Mouse (Mus musculus) cerebellum, adult 2 months (tissue): ENCODE data around the gene Ltbr. TPM values are rescaled to one million over a fixed set of nuclear protein-coding genes. Genes with fewer than 3 reads are reported as not detected.

Experiments
- DNase-seq, 2 experiments: peaks; one replicate each; pipeline ENCODE4 v3.0.0; 2021
- H3K27ac ChIP-seq: fragments of 200-500 bp; 2 replicates; pipeline ENCODE4 v1.5.1; 2012; ENCODE audit warnings: low read length, control low read depth, inconsistent platforms; ENCODE audit not compliant: insufficient read depth
- H3K27me3 ChIP-seq: fragments of 200-500 bp; 2 replicates; pipeline ENCODE4 v1.6.1; 2012; ENCODE audit warnings: inconsistent platforms, mild to moderate bottlenecking, low read length, moderate library complexity; ENCODE audit not compliant: control insufficient read depth, insufficient read depth
- H3K4me1 ChIP-seq: fragments of 200-500 bp; 2 replicates; pipeline ENCODE4 v1.6.1; 2011; ENCODE audit warnings: low read length; ENCODE audit not compliant: control insufficient read depth, insufficient read depth
- H3K4me3 ChIP-seq: fragments of 200-500 bp; replicated peaks from 2 replicates; pipeline ENCODE3; 2011; ENCODE audit warnings: mild to moderate bottlenecking, low read depth, low read length, control low read depth; ENCODE audit not compliant: insufficient read depth
- CTCF ChIP-seq: fragments of 200-500 bp; IDR thresholded peaks from 2 replicates; pipeline ENCODE4 v1.5.1; 2011; ENCODE audit warnings: low read depth, mild to moderate bottlenecking, control low read depth, low read length, moderate library complexity, borderline replicate concordance; ENCODE audit not compliant: insufficient read depth
- POLR2A ChIP-seq: fragments of 200-500 bp; IDR thresholded peaks from 2 replicates; pipeline ENCODE4 v1.6.1; 2011; ENCODE audit warnings: low read length, control low read depth, borderline replicate concordance; ENCODE audit not compliant: insufficient read depth
- WGBS: fragments of 180-500 bp; shearing (Covaris S2); methylation state at CpG from one replicate; pipeline ENCODE4 v1.1.7; 2018; 5-methylcytosine and 5-hydroxymethylcytosine counted together
- polyA plus RNA-seq: library from polyadenylated mRNA; depleted of rRNA; stranded (reverse); fragments of >200 nt; gene quantifications from 2 replicates; pipeline ENCODE4 v1.2.3, GENCODE M21; 2012

Gene Ltbr
- polyA plus RNA-seq, 1 experiment = 12.5 TPM

DNA sequence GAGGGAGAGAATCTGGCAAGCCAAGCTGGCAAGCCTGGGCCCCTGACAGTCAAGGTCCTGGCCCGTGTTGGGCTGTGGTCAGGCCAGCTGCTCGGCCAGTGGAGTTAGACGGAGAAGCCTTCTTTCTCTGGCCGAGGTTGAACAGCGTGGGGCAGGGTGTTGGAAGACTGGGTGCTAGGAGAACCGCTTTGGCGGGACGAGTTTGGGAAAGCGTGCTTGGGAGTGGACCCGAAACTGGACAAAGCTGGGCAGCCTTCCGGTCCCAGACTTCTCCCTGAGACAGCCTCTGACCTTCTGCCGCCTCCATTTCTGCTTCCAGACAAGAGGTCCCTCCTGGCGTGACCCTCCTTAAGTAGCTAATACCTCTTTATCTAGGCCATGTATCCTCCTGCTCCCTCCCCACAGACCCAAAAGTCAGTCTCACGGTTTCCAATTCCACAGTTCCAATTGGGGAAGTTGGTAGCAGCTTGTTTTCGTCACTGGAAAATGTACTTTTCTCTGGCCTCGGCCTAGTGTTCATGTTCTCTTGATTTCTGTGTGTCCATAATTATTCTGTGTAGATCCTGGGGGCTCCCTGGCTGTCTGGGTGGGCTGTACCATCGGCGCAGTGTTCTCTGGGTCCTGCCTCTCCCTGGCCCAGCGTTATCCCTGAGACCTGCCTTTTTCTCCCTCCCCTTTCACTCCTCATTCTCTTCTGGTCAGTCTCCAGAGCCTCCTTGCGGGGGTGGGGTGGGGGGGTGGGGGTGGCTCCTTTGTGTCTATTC, 36.7 kb upstream of the Ltbr start:
- DNase-seq = no peak
- no peak overlapping the region for H3K27ac ChIP-seq
- no peak overlapping the region for H3K4me3 ChIP-seq
- H3K4me1 ChIP-seq = peaks cover 7% of the 10 kb centered on the region
- TF ChIP-seq POLR2A = no peak
- no peak for TF ChIP-seq CTCF
- 45% methylated on average over 20 of the region's 20 CpGs for WGBS
- no peaks in the 10 kb centered on the region; the same call in 1 of the 2 replicates for H3K27me3 ChIP-seq

DNA sequence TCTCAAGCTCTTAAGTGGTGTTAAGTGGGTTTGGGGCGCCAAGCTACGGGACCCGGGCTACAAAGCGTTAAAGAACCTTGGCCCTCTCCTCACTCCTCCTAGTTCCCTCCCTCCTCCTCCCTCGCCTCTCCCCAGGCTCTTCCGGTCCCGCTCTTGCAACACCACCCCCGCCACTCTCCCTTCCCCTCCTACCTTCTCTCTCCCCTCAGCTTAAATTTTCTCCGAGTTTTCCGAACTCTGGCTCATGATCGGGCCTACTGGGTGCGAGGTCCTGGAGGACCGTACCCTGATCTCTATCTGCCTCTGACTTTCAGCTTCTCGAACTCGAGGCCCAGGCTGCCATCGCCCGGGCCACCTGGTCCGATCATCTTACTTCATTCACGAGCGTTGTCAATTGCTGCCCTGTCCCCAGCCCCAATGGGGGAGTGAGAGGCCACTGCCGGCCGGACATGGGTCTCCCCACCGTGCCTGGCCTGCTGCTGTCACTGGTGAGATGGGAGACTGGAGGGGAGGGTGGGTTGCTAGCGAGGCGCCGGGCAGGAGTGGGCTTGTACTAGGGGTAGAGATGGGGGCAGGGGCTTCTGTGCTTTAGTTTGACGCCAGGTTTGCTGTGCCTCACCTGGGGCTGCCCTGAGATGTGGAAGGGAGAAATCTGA, 36.0 kb upstream of the Ltbr start:
- 5% methylated on average over 27 of the region's 27 CpGs for WGBS
- no peak for DNase-seq
- no peak for TF ChIP-seq POLR2A
- TF ChIP-seq CTCF = no peak
- Histone ChIP-seq H3K27ac (no peak overlapping the region), H3K4me1 (peaks cover under 1% of the 10 kb centered on the region; the same call in 1 of the 2 replicates), H3K4me3 (peak overlapping the region; percentile 15), H3K27me3 (no peaks in the 10 kb centered on the region; the same call in 1 of the 2 replicates)

DNA sequence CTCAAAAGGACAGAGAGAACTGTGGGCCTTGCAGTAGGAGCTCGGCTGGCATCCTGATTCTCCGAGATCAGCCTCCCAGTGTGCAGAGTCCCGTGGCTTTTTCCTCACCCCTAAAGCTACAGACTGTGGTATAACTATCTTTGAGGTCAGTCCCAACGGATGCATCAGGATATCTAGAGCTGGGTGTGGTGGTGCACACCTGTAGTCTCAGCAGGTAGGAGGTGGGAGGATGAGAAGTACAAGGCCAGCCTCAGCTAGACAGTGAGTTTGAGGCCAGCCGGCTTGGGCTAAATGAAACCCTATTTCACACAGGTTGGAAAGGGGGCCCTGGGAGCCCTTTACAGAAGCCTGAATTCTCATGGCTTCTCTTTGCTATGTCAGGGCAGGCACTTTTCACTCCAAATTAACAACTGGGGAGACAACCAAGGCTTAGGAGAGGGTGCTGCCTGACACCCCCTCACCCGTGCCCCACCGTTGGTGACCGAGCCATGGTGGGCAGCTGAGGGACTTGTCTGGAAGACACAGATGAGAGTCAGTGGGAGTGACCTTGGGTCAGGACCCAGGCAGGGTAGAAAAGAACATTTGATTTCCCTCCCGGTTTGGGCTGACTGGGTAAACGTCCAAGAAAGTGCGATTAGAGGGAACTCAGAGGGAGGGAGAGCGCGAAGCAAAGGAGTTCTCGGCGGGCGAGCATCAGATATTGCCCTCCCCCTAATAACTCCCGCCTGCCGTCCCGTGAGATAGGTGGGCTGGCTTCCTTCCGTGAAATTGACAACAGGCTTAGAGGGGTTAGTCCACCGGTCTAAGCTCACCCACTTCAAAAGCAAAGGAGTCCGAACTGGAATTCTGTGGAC, 35.3 kb upstream of the Ltbr start, which contains the start of gene Tnfrsf1a:
Tnfrsf1a (plus strand) TSS at position 642 of the 854 bp plus-strand sequence.
- no peaks in the 10 kb centered on the region for H3K4me1 ChIP-seq
- no peak for DNase-seq
- H3K27me3 ChIP-seq = no peaks in the 10 kb centered on the region; the same call in 1 of the 2 replicates
- no peak for TF ChIP-seq POLR2A
- no peak for TF ChIP-seq CTCF
- H3K27ac ChIP-seq = no peak within 1 kb of the TSS
- peak within 1 kb of the TSS; percentile 15 for H3K4me3 ChIP-seq
- 19% methylated on average over 22 of the region's 22 CpGs for WGBS

DNA sequence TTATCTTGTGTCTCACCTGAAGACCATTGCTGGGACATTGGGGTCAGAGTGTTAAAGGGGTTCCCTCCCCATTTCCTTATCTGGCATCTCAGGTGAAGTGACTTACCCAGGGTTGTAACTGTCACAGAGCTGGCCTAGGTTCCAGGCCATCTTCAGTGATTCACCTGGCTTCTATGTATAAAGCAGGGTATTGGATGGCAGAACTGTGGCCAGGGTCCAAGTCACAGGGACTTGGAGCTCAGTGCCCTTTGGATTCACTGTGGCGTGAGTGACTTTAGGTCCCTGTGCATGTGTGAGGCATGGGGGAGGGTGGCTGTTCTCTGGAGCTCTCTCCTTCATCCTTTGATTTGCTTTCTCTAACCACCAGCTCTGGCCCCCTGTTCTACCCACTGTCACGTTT, 32.3 kb upstream of the Ltbr start:
- Histone ChIP-seq H3K27me3 (no peaks in the 10 kb centered on the region; the same call in 1 of the 2 replicates), H3K4me1 (no peaks in the 10 kb centered on the region), H3K4me3 (no peak overlapping the region), H3K27ac (no peak overlapping the region)
- no peak for DNase-seq
- TF ChIP-seq CTCF (no peak), POLR2A (no peak)
- 74% methylated on average over 2 of the region's 2 CpGs for WGBS

DNA sequence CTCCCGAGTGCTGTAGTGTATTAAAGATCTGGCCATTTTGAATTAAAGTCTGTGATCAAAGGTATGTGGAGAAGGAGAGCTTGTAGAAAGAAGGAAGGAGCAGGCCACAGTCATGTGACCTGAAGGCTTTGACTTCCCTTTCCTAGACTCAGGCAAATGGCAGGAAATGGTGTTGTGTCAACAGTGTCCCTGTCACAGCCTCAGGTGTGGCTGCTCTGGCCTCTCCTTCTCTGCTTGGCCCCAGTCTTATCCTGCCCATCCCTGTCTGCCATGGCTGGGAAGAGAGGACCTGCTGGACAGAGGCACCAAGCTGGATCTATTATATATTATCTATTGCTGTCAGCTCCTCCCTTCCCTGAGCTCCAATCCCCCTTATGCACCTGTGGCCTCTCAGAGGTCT, 31.9 kb upstream of the Ltbr start:
- H3K4me1 ChIP-seq = no peaks in the 10 kb centered on the region
- H3K4me3 ChIP-seq = no peak overlapping the region
- DNase-seq = no peak
- no peak for TF ChIP-seq POLR2A
- no peak for TF ChIP-seq CTCF
- H3K27ac ChIP-seq = no peak overlapping the region
- H3K27me3 ChIP-seq = no peaks in the 10 kb centered on the region; the same call in 1 of the 2 replicates
- 83% methylated on average over 1 of the region's 1 CpGs for WGBS

DNA sequence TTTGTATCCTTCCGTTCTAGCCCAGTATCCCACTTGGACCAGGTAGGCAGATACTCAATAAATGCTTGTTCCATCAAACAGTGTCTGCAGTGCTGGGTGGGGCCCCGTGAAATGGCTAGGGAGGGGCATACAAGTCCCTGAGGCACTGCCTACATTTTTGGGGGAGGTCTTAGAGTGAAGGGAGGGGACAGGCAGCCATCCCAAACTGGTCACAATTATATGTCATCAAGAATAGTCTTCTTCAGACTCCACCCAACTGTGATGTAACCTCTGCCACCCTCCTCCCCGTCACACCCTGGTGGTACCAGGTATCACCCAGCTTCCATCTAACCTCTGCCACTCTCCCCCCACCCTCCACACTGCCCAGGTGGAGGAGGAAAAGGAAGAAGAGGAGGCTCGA, 31.2 kb upstream of the Ltbr start:
- H3K4me1 ChIP-seq = no peaks in the 10 kb centered on the region
- WGBS = 71% methylated on average over 4 of the region's 4 CpGs
- H3K4me3 ChIP-seq = no peak overlapping the region

DNA sequence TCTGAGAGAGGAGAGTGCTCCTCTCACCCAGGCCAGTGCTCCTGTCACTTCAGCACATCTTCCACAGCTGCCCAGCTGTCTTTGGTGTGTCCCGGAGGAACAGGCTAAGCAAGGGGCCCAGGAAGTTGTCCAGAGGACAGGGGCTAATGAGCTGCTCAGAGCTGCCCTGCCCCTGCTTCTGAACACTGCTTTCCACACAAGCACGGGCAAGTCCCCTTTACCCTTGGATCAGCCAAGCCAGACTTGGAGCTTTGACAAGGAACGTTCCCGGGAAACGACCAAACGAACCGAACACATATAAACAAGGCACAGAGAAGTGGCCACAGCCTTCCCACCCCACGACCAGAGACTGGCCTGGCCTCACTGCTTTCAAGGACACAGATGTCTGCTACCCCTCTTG, 30.4 kb upstream of the Ltbr start:
- TF ChIP-seq CTCF (no peak), POLR2A (no peak)
- Histone ChIP-seq H3K27ac (no peak overlapping the region), H3K4me1 (no peaks in the 10 kb centered on the region), H3K27me3 (no peaks in the 10 kb centered on the region; the same call in 1 of the 2 replicates), H3K4me3 (no peak overlapping the region)
- 17% methylated on average over 8 of the region's 8 CpGs for WGBS
- no peak for DNase-seq

More for the DNA sequence above, 31.2 kb upstream of the Ltbr start:
- H3K27ac ChIP-seq = no peak overlapping the region
- no peaks in the 10 kb centered on the region; the same call in 1 of the 2 replicates for H3K27me3 ChIP-seq
- TF ChIP-seq POLR2A (no peak), CTCF (no peak)
- DNase-seq = no peak
